Mouse (Mus musculus): ENCODE results near the gene Lsg1.

DNA sequence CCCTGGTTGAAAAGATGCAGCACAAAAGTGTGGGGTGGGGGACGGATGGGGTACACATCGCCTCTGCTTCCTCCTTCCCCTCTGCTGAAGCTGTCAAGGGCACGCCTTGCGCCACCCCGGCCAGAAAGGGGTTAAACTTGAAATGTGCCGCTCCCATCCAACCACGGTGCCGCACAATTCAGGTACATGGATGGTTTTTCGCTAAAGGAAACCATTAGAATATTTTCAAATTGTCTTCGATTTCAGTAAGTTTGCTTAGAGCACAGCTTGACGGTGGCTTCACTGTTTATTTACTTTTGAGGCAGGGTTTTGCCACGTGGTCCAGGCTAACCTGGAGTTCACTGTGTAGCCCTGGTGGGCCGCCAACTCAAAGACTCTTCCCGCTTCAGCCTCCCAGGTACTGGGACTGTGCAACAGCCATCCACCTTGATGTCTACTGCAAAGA is 36.6 kb downstream of the Lsg1 start, which contains the start of gene Tmem44:
- no peak for TF ChIP-seq POLR2A (IDR thresholded peaks at IDR 0.05; ENCODE audit: borderline replicate concordance, extremely low read depth, low read depth, low read length)
- no peak for TF ChIP-seq CTCF (IDR thresholded peaks at IDR 0.05; ENCODE audit: insufficient read depth, low read length)

All from lung, adult 2 months (tissue).